Mouse (Mus musculus) spleen, postnatal 14 days (tissue): ENCODE results near the gene Zfp202.

Source experiments
- DNase-seq, 2 experiments: peaks; one replicate each; pipeline ENCODE4 v3.0.0; 2021 to 2022; ENCODE audit warnings: low spot score in 2 of 2

Zfp202 gene

GRCm38 (mm10) chr9:40240311-40240710 is 48.2 kb downstream of the Zfp202 start:
- no peak for DNase-seq

- no peak for DNase-seq
These were observed 49.2 kb downstream of the Zfp202 start for GRCm38 (mm10) chr9:40241223-40241801.

DNA sequence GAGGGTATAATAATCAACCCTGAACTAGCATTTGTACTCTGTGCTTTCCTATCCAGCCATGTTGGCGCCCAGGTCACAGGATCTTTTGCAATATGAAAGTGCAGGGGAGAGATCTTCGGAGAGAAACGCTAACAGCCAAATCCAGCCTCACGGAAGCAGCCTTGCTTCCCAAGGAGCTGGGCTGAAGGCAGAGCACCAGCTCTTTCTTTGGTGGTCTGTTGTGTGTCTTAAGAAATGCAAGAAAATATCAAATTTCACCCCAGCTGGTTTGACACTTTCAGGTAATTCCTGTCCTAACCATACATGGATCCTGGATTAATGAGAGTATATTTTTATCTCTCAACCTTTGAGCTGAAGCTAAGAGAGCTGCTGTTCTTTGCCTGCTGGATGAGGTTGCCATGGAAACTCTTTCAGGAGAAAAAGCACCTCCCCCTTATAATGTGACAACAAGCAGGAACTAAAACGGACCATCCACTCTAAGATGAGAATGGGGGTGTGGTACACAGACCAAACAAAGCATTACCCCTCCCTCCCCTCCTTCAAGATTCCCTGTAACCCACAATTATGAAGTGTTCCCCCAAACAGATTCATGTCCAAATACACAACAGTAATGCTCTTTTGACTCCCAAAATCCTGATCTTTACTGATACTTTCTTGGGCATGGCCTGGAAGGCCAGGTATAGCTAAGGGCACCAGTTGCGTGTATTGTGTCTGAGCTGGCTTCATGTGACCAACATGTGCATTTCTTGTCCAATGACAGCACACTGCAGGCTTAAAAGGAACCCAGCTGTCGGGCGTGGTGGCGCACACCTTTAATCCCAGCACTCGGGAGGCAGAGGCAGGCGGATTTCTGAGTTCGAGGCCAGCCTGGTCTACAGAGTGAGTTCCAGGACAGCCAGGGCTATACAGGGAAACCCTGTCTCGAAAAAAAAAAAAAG is 50.1 kb downstream of the Zfp202 start:
- DNase-seq, result no peak

GRCm38 (mm10) chr9:40245466-40245865 is 53.4 kb downstream of the Zfp202 start:
- DNase-seq, result no peak

- DNase-seq, result no peak
These were observed 54.0 kb downstream of the Zfp202 start for GRCm38 (mm10) chr9:40245974-40246665.

GRCm38 (mm10) chr9:40246702-40247101 is 54.6 kb downstream of the Zfp202 start:
- no peak for DNase-seq

- DNase-seq, result no peak
These were observed 57.0 kb downstream of the Zfp202 start for GRCm38 (mm10) chr9:40249106-40249505.

DNA sequence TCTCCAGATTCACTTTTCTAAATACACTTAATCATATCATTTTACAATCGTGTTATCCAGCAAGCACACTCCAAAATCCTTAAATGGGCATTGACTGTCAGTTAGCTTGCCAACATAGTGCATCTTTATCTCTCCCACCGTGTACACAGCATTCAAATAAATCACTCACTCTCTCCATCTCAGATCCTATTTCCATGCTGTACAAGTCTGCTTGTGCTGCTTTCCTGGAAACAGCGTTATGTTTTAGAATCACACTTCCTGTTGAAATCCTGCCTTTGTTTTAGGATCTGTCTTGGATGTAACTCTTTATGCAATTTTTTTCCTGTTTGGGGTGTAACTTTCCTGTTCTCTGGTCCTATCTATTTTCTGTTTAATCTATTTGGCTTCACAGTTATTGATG is 60.3 kb downstream of the Zfp202 start:
- DNase-seq, result no peak
